ENCODE assay signal across 8 mouse cellular contexts in the genomic region with DNA sequence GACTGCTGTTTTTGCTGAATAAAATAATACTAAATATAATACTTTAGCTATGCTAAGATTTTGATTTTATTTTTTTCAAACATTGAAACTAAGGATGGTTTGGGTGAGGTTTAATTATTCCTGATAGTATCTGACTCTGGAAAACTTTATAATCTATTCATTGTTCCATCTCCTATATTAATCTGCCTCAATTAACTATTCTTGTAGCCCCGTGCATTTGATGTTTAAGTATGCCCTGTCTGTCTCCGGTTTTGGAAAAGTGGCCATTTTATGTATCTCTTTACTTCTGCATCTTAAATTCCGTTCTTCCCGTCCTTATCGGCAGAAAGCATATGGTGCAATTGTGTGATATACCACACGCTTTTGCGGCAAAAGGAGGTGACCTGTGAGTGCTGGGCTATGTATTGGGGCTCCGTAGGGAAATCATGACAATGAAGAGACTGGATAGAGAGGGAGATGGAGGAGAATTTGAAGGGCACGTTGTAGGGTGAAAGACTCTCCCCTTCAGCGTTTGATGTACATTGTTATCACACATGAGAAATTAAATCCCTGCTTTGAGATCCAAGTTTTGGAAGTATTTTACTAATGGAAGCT. TPM values are rescaled to one million over a fixed set of nuclear protein-coding genes. Genes with fewer than 3 reads are reported as not detected.
DNase-seq lines count a peak whose midpoint lies in the region; ATAC-seq and TF ChIP-seq lines count a peak whose summit lies in the region.

No protein-coding gene starts in this region.

- peaks cover 14% of the 10 kb centered on the region for H3K4me1 ChIP-seq in heart, embryonic 11.5 days (ENCODE audit: control insufficient read depth, insufficient read depth, low read length)
- peaks cover 4% of the 10 kb centered on the region; the same call in 1 of the 2 replicates for H3K4me1 ChIP-seq in hindbrain, postnatal 0 days (ENCODE audit: insufficient read depth, low read length)
- H3K4me1 ChIP-seq in midbrain, postnatal 0 days (ENCODE audit: insufficient read depth, low read length) = peaks cover 6% of the 10 kb centered on the region

- ATAC-seq in heart, embryonic 11.5 days (replicated peaks; ENCODE audit: insufficient number of reproducible peaks, low FRiP score, low TSS enrichment) = no peak
- ATAC-seq in hindbrain, postnatal 0 days = no peak
- ATAC-seq in midbrain, postnatal 0 days (ENCODE audit: low FRiP score) = no peak
- no peak for ATAC-seq in frontal cortex, adult (ENCODE audit: low TSS enrichment)

- no peak for DNase-seq in heart, adult 8-10 months (ENCODE audit: low spot score)
- peak; percentile 32 for DNase-seq in embryo, embryonic 10.5 days (ENCODE audit: low spot score)
- peak; percentile 48 for DNase-seq in hindbrain, postnatal 0 days (ENCODE audit: low spot score)
- DNase-seq in midbrain, postnatal 0 days (ENCODE audit: low spot score) = peak; percentile 24
- no peak for DNase-seq in urinary bladder, postnatal 14 days (ENCODE audit: low spot score)
- no peak for DNase-seq in adrenal gland, postnatal 36 days

- peak overlapping the region; percentile 83 for H3K4me2 ChIP-seq in heart, embryonic 11.5 days
- peak overlapping the region; percentile 72 for H3K4me2 ChIP-seq in hindbrain, postnatal 0 days (ENCODE audit: low read depth, low read length)
- H3K4me2 ChIP-seq in midbrain, postnatal 0 days (ENCODE audit: low read depth, low read length, poor library complexity, severe bottlenecking) = peak overlapping the region; percentile 63

- H3K27me3 ChIP-seq in heart, embryonic 11.5 days (ENCODE audit: control insufficient read depth, insufficient read depth, low read length) = no peaks in the 10 kb centered on the region
- no peaks in the 10 kb centered on the region for H3K27me3 ChIP-seq in hindbrain, postnatal 0 days (ENCODE audit: insufficient read depth, low read length)
- H3K27me3 ChIP-seq in midbrain, postnatal 0 days (ENCODE audit: insufficient read depth, low read length) = no peaks in the 10 kb centered on the region

- WGBS in heart, embryonic 11.5 days (ENCODE audit: insufficient replicate concordance) = 12% methylated on average over 10 of the region's 10 CpGs
- WGBS in hindbrain, postnatal 0 days = 5% methylated on average over 10 of the region's 10 CpGs
- 1% methylated on average over 10 of the region's 10 CpGs for WGBS in midbrain, postnatal 0 days

- H3K9me3 ChIP-seq in heart, embryonic 11.5 days (replicated peaks; ENCODE audit: control insufficient read depth, low read length) = no peaks in the 10 kb centered on the region
- H3K9me3 ChIP-seq in hindbrain, postnatal 0 days (ENCODE audit: low read length) = no peaks in the 10 kb centered on the region
- H3K9me3 ChIP-seq in midbrain, postnatal 0 days (ENCODE audit: low read length) = no peaks in the 10 kb centered on the region

- peak overlapping the region; percentile 99 for H3K9ac ChIP-seq in heart, embryonic 11.5 days (ENCODE audit: low read depth, low read length)
- H3K9ac ChIP-seq in hindbrain, postnatal 0 days (replicated peaks; ENCODE audit: low read length) = peak overlapping the region; percentile 93
- H3K9ac ChIP-seq in midbrain, postnatal 0 days (replicated peaks; ENCODE audit: low read length, poor library complexity, severe bottlenecking) = peak overlapping the region; percentile 95

- H3K4me3 ChIP-seq in heart, embryonic 11.5 days (ENCODE audit: low read depth, low read length) = peak overlapping the region; percentile 97
- peak overlapping the region; percentile 94 for H3K4me3 ChIP-seq in hindbrain, postnatal 0 days (ENCODE audit: low read length)
- peak overlapping the region; percentile 94 for H3K4me3 ChIP-seq in midbrain, postnatal 0 days (ENCODE audit: low read depth, low read length)

- H3K36me3 ChIP-seq in heart, embryonic 11.5 days (ENCODE audit: control insufficient read depth, insufficient read depth, low read length) = no peaks in the 10 kb centered on the region
- H3K36me3 ChIP-seq in hindbrain, postnatal 0 days (ENCODE audit: insufficient read depth, low read length) = no peaks in the 10 kb centered on the region
- no peaks in the 10 kb centered on the region for H3K36me3 ChIP-seq in midbrain, postnatal 0 days (ENCODE audit: insufficient read depth, low read length)

- peak overlapping the region; percentile 97 for H3K27ac ChIP-seq in heart, embryonic 11.5 days (ENCODE audit: low read depth, low read length)
- H3K27ac ChIP-seq in hindbrain, postnatal 0 days = peak overlapping the region; percentile 98
- H3K27ac ChIP-seq in midbrain, postnatal 0 days (ENCODE audit: low read depth, low read length) = peak overlapping the region; percentile 94

- no peak for TF ChIP-seq CTCF in hindbrain, postnatal 0 days (IDR thresholded peaks at IDR 0.05; ENCODE audit: low read depth)
- TF ChIP-seq CTCF in midbrain, postnatal 0 days (IDR thresholded peaks at IDR 0.05) = no peak

RNA-seq across cellular contexts. Expression of gene Myh10, which starts 2.2 kb away (rescaled TPM):
- polyA plus RNA-seq in heart, embryonic 11.5 days (2014; fragmentation: Nextera tagmentation; extraction: Ambion mirVana) = 150 and 190 TPM in 2 replicates
- 10 to 100 TPM; 21.6 to 24.0 (median 22.9) TPM for total RNA-seq in heart, adult 8-10 months (2022)
- 185 and 212 TPM in 2 replicates for total RNA-seq in hindbrain, postnatal 0 days (2014; rRNA removed)
- 64.4 and 69.9 TPM in 2 replicates for polyA plus RNA-seq in hindbrain, postnatal 0 days (2015; fragmentation: Nextera tagmentation; extraction: Ambion mirVana)
- 212 and 217 TPM in 2 replicates for total RNA-seq in midbrain, postnatal 0 days (2014; rRNA removed)
- 64.8 and 68.0 TPM in 2 replicates for polyA plus RNA-seq in midbrain, postnatal 0 days (2015; fragmentation: Nextera tagmentation; extraction: Ambion mirVana)
- total RNA-seq in adrenal gland, postnatal 36 days (2021) = 10 to 100 TPM; 33.8 to 35.6 TPM

Comparison
In these comparisons a context has a peak if more than half of its experiments do, and no peak if none do; other contexts are left out.
1. DNase-seq: peak in embryo, embryonic 10.5 days (single experiment), hindbrain, postnatal 0 days (single experiment) and midbrain, postnatal 0 days (single experiment); none in heart, adult 8-10 months (single experiment), urinary bladder, postnatal 14 days (single experiment) and adrenal gland, postnatal 36 days (0 of 2).
2. Peak in every context shown above with its lines, with median percentiles within 50 percentile points of each other: H3K27ac ChIP-seq, H3K4me2 ChIP-seq, H3K4me3 ChIP-seq and H3K9ac ChIP-seq.